Mouse (Mus musculus) B cell, adult 62 days (primary cell): ENCODE measurements around the gene Parg. TPM values are rescaled to one million over a fixed set of nuclear protein-coding genes. Genes with fewer than 3 reads are reported as not detected.

Experiments used
- total RNA-seq: library from RNA; stranded (reverse); gene quantifications from 4 replicates; pipeline ENCODE4 v1.2.4, GENCODE M21; 2023

The Parg gene
- total RNA-seq: 54.1 to 65.2 TPM (median 60.9 TPM) in 4 replicates

DNA sequence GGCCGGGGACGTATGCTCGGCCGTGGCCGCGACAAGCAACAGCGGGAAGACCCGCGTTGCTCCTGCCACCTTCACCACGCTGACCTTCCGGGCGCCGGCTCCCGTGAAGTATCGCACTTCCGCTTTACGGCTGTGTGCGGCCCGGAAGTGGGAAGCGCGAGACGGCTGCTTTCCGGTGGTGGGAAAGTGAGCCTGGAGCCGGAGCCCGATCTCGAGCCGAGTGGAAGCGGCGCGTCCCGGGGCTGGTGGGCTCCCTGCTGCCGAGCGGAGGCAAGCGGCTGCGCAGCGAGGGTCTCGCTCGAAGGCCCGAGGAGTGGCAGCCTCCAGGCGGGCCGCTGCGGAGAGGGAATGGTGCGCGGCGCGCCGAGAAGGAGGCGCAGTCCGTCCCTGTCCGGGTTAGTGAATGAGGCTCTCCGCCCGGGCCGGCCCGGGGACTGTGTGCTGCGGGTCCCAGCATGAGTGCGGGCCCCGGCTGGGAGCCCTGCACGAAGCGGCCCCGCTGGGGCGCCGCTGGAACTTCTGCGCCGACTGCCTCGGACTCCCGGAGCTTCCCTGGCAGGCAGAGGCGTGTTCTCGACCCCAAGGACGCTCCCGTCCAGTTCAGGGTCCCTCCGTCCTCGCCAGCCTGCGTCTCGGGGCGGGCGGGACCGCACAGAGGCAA lies at the start of gene Parg, which contains the start of gene Timm23:
TSS of gene Parg (plus strand) at position 159 of the 661 bp plus-strand sequence.
TSS of gene Timm23 (minus strand) at position 108 of the 661 bp plus-strand sequence.

GRCm38 (mm10) chr14:32159690-32160246 lies 42.0 kb upstream of the Parg start, which contains the start of gene Ncoa4:
Ncoa4 (plus strand) TSS chr14:32159865.

GRCm38 (mm10) chr14:32321732-32322685 lies 120.3 kb downstream of the Parg start, which contains the start of gene Ogdhl:
Ogdhl (plus strand) TSS chr14:32322019.

Other genes with a start within 250 kb of the Parg start
- gene Galnt15, start 173.0 kb upstream of the Parg start, total RNA-seq: 0.15 TPM in 1 of 4 replicates, not detected in the others
- gene Oxnad1, start 116.6 kb upstream of the Parg start, total RNA-seq: 9.7 to 17.7 TPM (median 12.1 TPM) in 4 replicates
- gene Dph3, start 116.2 kb upstream of the Parg start, total RNA-seq: 90.7 to 111 TPM (median 104 TPM) in 4 replicates
- gene Msmb, start 59.9 kb upstream of the Parg start, total RNA-seq: not detected in 4 replicates
- gene Ncoa4, start 42.1 kb upstream of the Parg start, total RNA-seq: 66.7 to 77.8 TPM (median 72.6 TPM) in 4 replicates
- gene Timm23, start 51 bp upstream of the Parg start, total RNA-seq: 68.7 to 90.4 TPM (median 83.2 TPM) in 4 replicates
- gene Ogdhl, start 120.1 kb downstream of the Parg start, total RNA-seq: 0.53 TPM in 1 of 4 replicates, not detected in the others
- not detected in 4 replicates for gene 1700024G13Rik, start 186.4 kb downstream of the Parg start, total RNA-seq